Mouse (Mus musculus): ENCODE data around the gene Mllt3. TPM values are rescaled to one million over a fixed set of nuclear protein-coding genes. Genes with fewer than 3 reads are reported as not detected.

Mllt3 gene
- polyA plus RNA-seq, 1 experiment from 2014 or later = 43.6 TPM

DNA sequence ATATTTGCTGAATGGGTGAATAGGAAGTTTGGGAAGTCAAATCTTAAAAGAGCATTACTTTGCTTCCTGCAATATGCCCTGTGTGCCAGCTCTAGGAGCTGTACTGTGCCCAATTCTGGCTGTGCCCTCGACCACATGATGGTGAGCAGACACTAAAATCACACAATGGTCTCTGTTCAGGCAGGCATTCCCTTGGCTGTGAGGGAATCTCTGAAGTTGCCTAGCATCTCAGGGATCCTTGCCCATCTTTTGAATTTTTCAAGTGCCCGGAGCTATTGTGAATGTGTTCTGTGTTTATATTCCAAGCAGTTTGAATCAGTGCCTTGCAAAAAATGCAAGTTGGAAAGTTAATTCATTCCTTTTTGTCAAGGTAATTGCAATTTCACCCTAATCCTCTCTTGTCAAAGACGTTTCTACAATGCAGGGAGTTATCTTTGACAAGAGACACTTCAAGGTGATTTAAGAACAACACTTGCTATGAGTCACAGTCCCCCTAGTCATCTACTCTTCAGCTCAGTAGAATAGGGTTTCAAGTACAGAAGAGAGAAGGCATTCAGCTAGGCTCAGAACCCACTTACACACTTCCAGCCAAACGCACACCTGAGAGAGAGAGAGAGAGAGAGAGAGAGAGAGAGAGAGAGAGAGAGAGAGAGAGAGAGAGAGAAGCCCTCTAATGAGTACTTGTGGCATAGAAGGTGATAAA lies 283.5 kb downstream of the Mllt3 start:
- ATAC-seq (ENCODE audit: insufficient read depth) = no peak; the same call in 1 of the 2 replicates
- no peak for TF ChIP-seq CTCF (IDR thresholded peaks at IDR 0.05; ENCODE audit: low read depth)
- Histone ChIP-seq H3K4me3 (ENCODE audit: low read depth, low read length) (no peak overlapping the region), H3K27me3 (ENCODE audit: insufficient read depth, low read length) (no peaks in the 10 kb centered on the region), H3K27ac (ENCODE audit: low read depth) (no peak overlapping the region), H3K9ac (no peak overlapping the region), H3K9me3 (ENCODE audit: low read depth, low read length) (no peaks in the 10 kb centered on the region), H3K4me1 (ENCODE audit: insufficient read depth) (0 out of 2 replicates have a peak, but pooled peaks cover 4% of the 10 kb centered on the region), H3K36me3 (ENCODE audit: insufficient read depth) (no peaks in the 10 kb centered on the region), H3K4me2 (no peak overlapping the region)
- WGBS = 41% methylated on average over 4 of the region's 4 CpGs
- DNase-seq = no peak

- no peaks in the 10 kb centered on the region for H3K27me3 ChIP-seq (ENCODE audit: insufficient read depth, low read length)
- H3K4me2 ChIP-seq = no peak overlapping the region
- no peaks in the 10 kb centered on the region for H3K36me3 ChIP-seq (ENCODE audit: insufficient read depth)
- no peak for TF ChIP-seq CTCF (IDR thresholded peaks at IDR 0.05; ENCODE audit: low read depth)
- no peak overlapping the region for H3K4me3 ChIP-seq (ENCODE audit: low read depth, low read length)
- H3K27ac ChIP-seq (ENCODE audit: low read depth) = no peak overlapping the region
- H3K4me1 ChIP-seq (ENCODE audit: insufficient read depth) = 0 out of 2 replicates have a peak, but pooled peaks cover 4% of the 10 kb centered on the region
- H3K9ac ChIP-seq = no peak overlapping the region
- DNase-seq (no peak), ATAC-seq (ENCODE audit: insufficient read depth) (no peak)
- WGBS = 69% methylated on average over 3 of the region's 3 CpGs
- no peaks in the 10 kb centered on the region for H3K9me3 ChIP-seq (ENCODE audit: low read depth, low read length)
Observed at GRCm38 (mm10) chr4:87745016-87745645, 288.0 kb downstream of the Mllt3 start.

DNA sequence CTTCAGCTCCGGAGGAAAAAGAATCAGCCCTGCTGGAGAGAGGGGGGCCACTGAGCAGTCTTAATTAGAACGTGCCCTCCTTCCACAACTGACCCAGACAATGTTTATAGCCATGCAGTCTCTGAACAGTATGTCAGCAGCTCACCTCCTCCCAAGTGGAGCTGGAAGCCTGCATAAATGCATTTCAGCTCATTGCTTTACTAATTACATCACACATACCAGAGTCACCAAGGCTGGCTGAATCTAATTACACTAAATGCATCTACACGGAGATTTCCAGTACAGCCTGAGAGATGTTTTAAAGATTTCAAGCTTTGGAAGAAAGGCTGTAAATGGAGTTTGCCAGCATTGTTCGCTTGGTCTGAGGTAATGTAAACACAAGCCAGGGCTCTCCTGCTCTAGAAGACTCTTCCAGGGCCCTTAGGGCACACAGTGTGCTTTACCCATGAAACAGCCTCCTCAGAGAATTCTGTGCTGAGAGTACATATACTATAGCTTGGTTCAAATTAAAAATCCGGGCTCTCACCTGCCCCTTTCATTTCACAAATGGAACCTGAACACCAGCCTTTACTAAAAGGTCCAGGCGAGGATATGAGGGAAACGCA lies 293.5 kb downstream of the Mllt3 start:
- H3K36me3 ChIP-seq (ENCODE audit: insufficient read depth) = no peaks in the 10 kb centered on the region
- ATAC-seq (ENCODE audit: insufficient read depth) (no peak), DNase-seq (peak; percentile 33)
- H3K27me3 ChIP-seq (ENCODE audit: insufficient read depth, low read length) = no peaks in the 10 kb centered on the region
- 43% methylated on average over 7 of the region's 7 CpGs for WGBS
- TF ChIP-seq CTCF (IDR thresholded peaks at IDR 0.05; ENCODE audit: low read depth) = no peak
- H3K4me1 ChIP-seq (ENCODE audit: insufficient read depth) = peaks cover 4% of the 10 kb centered on the region
- H3K4me2 ChIP-seq = no peak overlapping the region
- no peak overlapping the region for H3K4me3 ChIP-seq (ENCODE audit: low read depth, low read length)
- no peak overlapping the region for H3K9ac ChIP-seq
- no peaks in the 10 kb centered on the region for H3K9me3 ChIP-seq (ENCODE audit: low read depth, low read length)
- no peak overlapping the region for H3K27ac ChIP-seq (ENCODE audit: low read depth)

- 75% methylated on average over 2 of the region's 2 CpGs for WGBS
- ATAC-seq (ENCODE audit: insufficient read depth) = no peak
Observed at GRCm38 (mm10) chr4:87739104-87739503, 294.1 kb downstream of the Mllt3 start.

DNA sequence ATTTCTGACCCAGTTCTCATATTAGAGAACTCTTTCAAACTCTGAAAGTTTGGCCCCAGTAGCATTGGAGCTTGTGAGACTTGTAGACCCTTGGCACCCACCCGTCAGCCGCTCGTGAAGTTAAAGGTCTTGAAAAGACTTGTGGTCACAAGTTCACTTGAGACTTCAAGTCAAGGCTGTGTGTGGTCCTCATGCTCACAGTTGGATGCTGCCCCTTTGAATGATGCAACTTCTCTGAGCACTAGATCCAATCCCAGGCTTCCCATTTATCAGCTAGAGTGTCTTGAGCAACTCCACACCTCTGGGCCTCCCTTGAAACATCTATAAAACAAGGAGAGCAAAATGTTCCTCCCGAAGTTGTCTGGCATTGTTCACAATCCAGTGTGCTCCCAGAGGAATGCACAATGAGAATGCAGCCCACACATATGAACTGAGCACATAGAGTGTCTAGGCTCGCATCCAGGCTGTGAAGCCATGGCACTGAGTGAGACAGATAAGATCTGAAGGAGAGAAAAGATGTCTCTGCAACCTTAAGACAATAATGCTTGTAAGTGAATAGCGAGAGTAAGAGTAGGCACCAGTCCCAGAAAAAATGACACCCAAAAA lies 295.9 kb downstream of the Mllt3 start:
- no peak overlapping the region for H3K4me3 ChIP-seq (ENCODE audit: low read depth, low read length)
- DNase-seq = peak; percentile 65
- TF ChIP-seq CTCF (IDR thresholded peaks at IDR 0.05; ENCODE audit: low read depth) = no peak
- ATAC-seq (ENCODE audit: insufficient read depth) = peak; percentile 69
- no peaks in the 10 kb centered on the region for H3K9me3 ChIP-seq (ENCODE audit: low read depth, low read length)
- no peaks in the 10 kb centered on the region for H3K27me3 ChIP-seq (ENCODE audit: insufficient read depth, low read length)
- H3K36me3 ChIP-seq (ENCODE audit: insufficient read depth) = no peaks in the 10 kb centered on the region
- no peak overlapping the region for H3K9ac ChIP-seq
- H3K27ac ChIP-seq (ENCODE audit: low read depth) = peak overlapping the region; percentile 74
- H3K4me2 ChIP-seq = no peak overlapping the region
- WGBS = 61% methylated on average over 6 of the region's 6 CpGs
- peaks cover 4% of the 10 kb centered on the region for H3K4me1 ChIP-seq (ENCODE audit: insufficient read depth)

More at GRCm38 (mm10) chr4:87739104-87739503, 294.1 kb downstream of the Mllt3 start:
- Histone ChIP-seq H3K36me3 (ENCODE audit: insufficient read depth) (no peaks in the 10 kb centered on the region), H3K27ac (ENCODE audit: low read depth) (no peak overlapping the region), H3K4me2 (no peak overlapping the region), H3K27me3 (ENCODE audit: insufficient read depth, low read length) (no peaks in the 10 kb centered on the region), H3K9ac (no peak overlapping the region), H3K4me1 (ENCODE audit: insufficient read depth) (peaks cover 4% of the 10 kb centered on the region), H3K4me3 (ENCODE audit: low read depth, low read length) (no peak overlapping the region), H3K9me3 (ENCODE audit: low read depth, low read length) (no peaks in the 10 kb centered on the region)
- no peak for DNase-seq
- no peak for TF ChIP-seq CTCF (IDR thresholded peaks at IDR 0.05; ENCODE audit: low read depth)

- peak; percentile 84 for ATAC-seq (ENCODE audit: insufficient read depth)
Observed at GRCm38 (mm10) chr4:87736779-87737178, 296.4 kb downstream of the Mllt3 start.

More at GRCm38 (mm10) chr4:87736779-87737178, 296.4 kb downstream of the Mllt3 start:
- DNase-seq = peak; percentile 83
- H3K4me1 ChIP-seq (ENCODE audit: insufficient read depth) = peaks cover 4% of the 10 kb centered on the region
- H3K27ac ChIP-seq (ENCODE audit: low read depth) = peak overlapping the region; percentile 74
- H3K9me3 ChIP-seq (ENCODE audit: low read depth, low read length) = no peaks in the 10 kb centered on the region
- no peak overlapping the region for H3K9ac ChIP-seq
- WGBS = 29% methylated on average over 3 of the region's 3 CpGs
- no peaks in the 10 kb centered on the region for H3K27me3 ChIP-seq (ENCODE audit: insufficient read depth, low read length)
- no peak overlapping the region for H3K4me2 ChIP-seq
- no peak for TF ChIP-seq CTCF (IDR thresholded peaks at IDR 0.05; ENCODE audit: low read depth)
- no peaks in the 10 kb centered on the region for H3K36me3 ChIP-seq (ENCODE audit: insufficient read depth)
- H3K4me3 ChIP-seq (ENCODE audit: low read depth, low read length) = no peak overlapping the region

All from lung, embryonic 14.5 days (tissue).